Mouse (Mus musculus) kidney, adult 8-10 months (tissue): ENCODE measurements around the gene Fam214b.
A peak's percentile ranks its signal among the peaks of the same experiment; 100 is the strongest.

Experiments used
- DNase-seq, 2 experiments: peaks; one replicate each; pipeline ENCODE4 v3.0.0; 2022

Fam214b gene

DNA sequence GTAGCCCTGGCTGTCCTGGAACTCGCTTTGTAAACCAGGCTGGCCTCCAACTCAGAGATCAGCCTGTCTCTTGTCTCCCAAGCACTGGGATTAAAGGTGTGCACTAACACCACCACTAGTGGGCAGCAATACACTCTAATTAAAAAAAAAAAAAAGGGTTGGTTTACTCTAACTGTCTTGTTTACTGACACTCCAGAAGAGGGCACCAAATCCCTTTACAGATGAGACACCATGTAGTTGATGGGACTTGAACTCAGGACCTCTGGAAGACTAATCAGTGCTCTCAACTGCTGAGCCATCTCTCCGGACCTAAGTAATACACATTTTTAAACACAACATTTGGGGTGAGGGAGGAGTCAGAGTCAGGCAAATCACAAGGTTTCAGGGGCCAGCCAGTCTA, 40.3 kb downstream of the Fam214b start:
- peak; percentile 40 to 47 for DNase-seq

DNA sequence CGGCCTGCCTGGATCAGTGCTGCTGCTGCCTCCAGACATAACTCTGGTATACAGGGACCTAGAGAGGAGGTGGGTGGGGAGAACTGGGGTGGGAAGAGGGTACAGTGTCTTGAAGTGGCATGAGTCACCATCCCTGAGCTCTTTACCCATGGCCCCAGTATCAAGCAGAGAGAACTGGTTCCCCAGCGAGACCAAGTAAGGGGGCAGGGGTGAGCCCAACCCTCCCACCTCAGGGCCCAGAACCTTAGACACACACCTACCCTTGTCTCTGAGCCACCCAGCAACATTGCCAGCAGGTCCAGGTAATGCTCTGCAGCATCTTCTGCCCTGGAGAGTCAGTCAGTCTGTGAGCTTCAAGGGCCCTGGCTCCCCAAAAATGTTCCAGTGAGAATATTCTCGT, 41.1 kb downstream of the Fam214b start:
- no peak for DNase-seq

DNA sequence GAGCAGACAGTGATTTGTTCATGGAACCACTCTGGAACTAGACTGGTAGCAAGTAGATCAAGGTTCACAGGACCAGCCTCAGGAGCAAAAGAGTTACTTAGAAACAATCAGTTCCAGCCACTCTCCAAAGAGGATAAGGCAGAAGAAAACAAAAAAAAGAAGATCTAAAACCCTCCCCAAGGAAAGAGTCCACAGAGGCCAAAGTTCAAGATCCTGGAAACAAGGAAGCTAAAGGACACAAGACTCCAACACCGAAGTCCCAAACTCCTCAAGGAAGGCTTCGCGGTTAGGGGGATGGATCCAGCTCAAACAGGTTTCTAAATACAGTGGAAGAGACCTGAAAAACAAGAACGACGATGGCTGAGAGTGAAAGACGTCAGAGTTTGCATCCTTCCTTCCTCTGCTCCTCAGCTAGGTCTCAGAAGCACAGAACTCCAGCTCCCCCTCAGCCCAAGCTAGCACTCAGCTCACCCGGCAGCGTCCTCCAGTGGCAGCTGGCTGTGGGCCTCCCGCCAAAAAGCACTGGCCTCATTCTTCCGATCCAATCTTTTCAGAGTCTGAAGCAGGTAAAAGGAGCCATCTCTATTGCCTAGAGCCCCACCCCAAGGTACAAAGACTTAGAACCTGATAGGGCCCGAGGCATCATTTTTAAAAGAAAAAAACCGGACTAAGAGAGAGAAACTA, 43.1 kb downstream of the Fam214b start:
- peak; percentile 32 to 36 for DNase-seq

GRCm38 (mm10) chr4:43001272-43001671, 44.7 kb downstream of the Fam214b start:
- DNase-seq, result no peak

DNA sequence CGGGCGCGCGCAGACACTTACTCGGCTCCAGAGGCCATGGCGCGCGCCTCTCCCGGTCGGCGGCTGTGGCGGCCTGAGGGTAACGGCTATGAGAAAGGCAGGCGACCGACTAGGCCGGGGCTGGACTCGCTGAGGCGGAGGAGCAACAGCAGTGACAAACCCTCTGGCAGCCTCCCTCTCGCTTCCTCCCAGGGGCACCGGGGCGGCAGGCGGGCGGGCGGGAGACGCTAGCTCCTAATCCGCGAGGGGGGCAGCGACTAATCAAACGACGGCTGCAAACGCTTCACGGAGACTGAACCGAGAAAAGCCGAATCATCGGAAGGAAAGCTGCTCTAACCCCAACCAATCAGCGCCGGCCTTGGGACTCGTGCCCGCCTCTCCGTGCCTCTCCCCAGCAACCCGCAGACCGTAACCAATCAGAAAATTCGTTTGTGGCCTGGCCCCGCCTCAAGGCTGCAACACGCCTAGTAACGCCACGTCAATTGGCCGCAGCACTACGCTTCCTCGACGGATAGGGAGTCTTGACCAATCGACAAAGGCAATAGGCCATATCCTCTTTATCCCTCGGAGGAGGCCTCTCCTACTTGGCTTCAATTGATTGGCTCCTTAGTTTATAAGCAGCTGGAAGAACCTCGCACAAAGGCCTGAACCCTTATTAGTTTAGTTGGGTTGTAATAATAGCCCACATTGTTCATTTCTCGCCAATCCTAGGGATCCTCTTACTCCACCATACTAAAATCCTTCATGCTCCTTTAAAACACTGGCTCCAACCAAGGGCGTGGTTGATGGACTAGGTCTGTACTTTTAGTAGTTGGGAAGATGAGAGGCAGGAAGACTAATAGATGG, 45.7 kb downstream of the Fam214b start, which contains the start of gene Vcp:
Gene Vcp (minus strand): TSS at position 367 of the 846 bp plus-strand sequence.
- DNase-seq, result peak; percentile 99

DNA sequence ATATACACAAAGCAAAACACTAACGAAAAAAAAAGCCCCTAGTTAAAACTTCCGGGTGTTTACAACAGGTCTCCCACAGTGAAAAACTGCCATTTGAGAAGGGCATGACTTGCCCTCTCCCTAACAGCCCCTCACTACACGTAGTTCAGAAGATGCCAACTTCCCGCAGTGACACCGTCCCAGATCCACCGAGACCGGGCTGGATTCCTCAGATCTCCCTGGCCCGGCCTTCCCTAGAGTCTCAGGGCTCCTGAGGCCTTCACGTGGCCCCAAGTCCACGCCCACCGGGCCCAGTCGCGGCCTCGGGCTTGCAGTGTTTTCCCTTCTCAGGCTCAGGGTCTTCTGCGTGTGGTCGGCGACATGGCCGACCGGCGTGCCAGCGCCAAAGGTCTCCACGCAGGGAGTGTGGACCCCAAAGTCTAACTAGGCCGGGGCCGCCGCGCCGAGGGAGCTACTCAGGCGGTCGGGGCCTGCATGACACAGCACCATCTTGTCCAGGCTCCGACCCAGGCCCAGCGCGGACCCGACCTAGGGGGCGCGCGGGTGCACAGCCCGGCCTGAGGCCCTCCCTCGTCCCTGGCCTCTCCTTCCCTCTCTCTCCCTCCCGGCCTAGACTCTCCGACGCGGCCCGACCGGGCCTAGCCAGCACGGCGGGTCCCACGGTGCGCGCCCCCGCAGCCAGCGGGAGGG, 46.4 kb downstream of the Fam214b start:
- DNase-seq, result peak; percentile 78 to 84

GRCm38 (mm10) chr4:42998022-42998421, 48.0 kb downstream of the Fam214b start:
- DNase-seq, result no peak

DNA sequence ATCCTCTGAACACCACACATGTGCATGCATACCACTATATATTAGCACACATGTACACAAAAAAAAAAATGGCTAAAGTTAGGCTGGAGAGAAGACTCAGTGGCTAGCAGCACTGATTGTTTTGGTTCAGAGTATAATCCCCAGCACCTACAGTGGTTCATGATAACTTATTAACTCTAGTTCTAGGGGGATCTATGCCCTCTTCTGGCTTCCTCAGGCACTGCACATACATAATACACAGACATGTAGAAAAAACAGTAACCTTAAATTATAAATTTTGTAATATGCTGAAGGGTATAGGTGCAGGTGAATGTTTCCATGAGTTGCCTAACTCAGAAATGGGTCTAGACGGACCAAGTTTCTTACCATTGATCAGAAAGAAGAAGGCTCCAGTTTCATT, 57.7 kb downstream of the Fam214b start:
- no peak for DNase-seq
